Mouse (Mus musculus) right cerebral cortex, postnatal 14 days (tissue): ENCODE results near the gene Paip2b.
"Not testable (repeated sequence)": the region's sequence is repeated elsewhere in the genome, so short reads cannot be mapped to it uniquely, and the experiment has no call there.

Experiments used
- DNase-seq: peaks from one replicate; pipeline ENCODE4 v3.0.0; 2022

Gene Paip2b

DNA sequence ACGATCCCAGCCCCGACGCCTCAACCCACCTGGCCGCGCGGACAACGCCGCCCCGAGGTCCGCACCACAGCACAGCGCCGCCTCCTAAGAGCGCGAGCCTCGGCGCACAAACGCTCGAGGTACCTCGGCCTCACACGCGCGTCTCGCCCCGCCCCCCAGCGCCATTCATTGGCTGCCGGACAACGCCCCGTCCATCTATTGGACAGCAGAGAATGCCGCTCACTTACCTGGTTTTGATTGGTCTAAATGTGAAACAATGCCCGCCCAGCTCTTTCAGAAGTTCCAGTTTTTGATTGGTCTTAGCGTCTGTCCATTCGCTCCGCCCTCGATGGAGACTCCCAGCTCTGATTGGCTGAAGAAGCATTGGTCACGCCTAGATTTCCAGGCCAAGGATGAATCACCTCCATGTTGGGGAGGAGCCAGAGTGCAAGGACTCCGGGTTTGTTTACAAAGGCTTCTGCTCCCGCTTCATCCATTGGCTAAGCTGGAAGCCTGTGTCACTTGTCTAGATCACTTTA lies at the start of gene Paip2b:
TSS of gene Paip2b (minus strand) at position 136 of the 518 bp plus-strand sequence.
- peak; percentile 99 for DNase-seq

DNA sequence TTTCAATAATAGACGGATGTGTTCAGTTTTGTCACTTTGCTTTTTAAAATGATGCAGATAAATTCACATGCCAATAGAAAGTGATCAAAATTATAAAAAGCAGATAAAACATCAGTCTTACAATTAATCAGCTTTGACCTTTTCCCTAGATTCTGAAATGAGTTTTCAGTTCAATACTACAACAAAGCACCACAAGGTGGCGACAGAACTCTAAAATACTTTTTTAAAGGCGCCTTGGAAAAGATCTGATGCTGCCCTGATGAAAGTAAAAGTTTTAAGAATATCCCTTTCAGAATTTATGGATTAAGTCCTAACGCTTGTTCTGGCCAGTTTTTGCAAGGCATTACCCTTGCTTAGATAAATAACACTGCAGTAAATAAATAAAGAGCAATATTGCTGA lies 48.3 kb upstream of the Paip2b start:
- DNase-seq: peak; percentile 69

DNA sequence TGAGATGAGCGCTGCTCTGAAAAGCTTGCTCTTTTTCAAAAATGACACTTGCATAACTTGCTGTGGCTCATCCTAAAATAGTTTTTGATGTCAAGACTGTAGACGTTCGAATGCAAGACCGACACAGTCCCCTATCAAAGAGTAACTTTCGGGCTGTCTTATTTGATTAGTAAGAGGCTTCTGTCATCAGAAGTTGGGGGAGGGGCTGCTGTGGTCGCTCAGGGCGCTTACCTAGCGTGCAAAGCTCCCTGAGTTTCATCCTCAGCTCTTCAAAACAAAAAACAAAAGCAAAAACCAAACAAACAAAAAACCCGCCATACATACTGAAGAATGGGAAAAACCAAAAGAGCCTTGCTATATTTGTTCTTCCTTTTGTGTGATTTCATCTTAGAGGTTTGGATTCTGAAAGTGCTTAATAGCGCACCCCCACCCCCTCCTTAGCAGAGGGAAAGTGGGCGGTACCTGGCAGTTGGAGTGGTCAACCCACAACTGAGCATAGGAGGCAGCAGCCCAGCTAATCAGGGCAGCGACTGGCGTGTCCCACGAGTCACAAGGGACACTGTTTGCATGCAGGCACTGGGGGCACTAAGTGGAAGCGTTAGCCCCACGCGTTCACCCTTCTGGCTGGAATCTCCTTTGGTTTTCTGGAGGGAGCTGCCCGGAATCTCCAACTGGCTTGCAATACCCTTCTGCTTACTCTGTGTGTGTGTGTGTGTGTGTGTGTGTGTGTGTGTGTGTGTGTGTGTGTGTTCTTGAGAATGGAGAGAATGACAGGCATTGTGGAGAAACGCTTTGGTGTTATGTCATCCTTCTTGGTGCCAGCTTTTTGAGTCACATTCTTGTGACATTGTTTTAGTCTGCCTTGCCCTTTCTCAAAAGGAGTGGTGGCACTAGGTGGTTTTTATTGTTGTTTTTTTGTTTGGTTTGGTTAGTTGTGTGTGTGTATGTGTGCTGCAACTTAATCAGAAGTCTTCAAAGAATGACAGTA lies 36.4 kb upstream of the Paip2b start:
- peak; percentile 28 for DNase-seq

DNA sequence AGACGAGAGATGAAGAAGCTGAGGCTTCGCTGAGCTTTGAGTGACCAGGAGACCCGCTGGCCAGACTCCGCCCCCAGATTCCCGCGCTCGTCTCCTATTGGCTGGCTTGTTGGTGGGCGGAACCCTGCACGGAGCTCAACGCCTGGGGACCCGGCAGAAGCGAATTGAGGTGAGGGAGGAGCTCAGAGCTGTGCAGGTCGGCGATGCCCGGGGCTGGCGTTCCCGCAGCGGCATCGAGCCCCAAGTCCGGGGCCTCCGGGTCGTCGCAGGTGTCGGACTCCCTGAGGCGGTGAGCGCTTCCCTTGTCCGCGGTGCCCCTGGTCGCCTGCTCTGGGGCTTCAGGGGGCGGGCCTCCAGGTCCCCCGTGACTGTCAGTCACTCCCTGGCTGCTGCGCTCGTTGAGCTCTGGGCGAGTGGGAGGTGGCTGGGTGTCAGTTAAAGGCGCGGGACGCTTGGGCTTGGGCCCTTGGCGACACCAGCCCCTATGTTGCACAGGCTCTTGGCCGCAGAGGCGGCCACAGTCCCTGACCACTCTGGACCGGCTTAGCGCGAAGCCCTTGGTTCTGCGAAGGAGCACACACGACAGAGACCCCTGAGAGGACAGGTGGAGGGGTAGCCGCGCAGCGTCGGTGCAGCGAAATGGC lies 35.5 kb upstream of the Paip2b start, which contains the start of gene Zfp638:
TSS of gene Zfp638 (plus strand) at position 156 of the 644 bp plus-strand sequence.
- peak; percentile 89 for DNase-seq

DNA sequence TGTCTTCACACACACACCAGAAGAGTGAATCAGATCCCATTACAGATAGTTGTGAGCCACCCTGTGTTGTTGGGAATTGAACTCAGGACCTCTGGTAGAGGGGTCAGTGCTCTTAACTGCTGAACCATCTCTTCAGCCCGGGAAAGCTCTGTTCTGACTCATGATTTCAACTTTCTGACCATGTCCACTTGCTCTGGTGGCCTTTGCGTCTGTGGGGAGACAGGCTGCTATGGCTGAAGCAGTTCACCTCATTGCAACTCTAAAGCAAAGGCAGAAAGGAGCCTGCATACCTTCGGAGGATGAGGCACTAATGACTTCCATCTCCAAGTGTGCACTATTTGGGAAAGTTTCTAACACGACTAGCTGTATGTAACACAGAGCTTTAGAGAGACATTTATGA lies 34.9 kb upstream of the Paip2b start:
- no peak for DNase-seq

DNA sequence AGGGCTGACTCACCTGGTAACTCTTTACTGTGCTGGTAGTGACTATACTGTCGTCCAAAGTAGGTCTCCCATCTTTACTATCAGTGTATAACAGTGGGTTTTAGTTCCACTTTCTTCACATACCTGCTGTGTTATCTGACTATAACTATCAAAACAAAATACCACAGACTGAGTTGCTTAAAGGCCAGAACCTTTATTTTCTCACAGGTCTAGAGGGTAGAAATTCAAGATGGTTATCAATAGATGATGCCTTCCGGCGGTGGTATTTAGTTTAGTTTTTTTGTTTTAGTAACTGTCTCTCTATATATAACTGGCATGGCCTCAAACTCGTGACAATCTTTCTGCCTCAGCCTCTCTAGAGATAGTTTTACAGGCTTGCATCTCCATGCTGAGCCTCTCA lies 32.0 kb upstream of the Paip2b start:
- no peak for DNase-seq

DNA sequence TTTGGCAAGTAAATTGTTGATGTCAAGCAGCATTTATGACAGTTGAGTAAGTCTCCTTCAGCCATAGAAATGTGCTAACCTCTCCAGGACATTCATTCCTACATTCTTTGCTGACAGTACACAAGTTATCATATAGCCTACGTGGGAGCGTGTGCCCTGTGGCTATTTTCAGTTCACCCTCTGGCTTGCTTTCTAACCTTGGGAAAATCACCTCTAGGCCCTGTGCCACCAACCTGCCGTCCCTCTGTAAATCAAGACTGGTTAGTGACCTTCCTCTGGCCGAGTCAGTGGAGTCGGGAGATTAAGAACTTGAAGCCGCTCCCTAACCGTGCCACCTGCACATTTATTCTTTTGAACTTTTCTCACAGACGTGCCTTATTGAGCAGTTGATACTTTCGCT lies 28.5 kb upstream of the Paip2b start:
- no peak for DNase-seq

DNA sequence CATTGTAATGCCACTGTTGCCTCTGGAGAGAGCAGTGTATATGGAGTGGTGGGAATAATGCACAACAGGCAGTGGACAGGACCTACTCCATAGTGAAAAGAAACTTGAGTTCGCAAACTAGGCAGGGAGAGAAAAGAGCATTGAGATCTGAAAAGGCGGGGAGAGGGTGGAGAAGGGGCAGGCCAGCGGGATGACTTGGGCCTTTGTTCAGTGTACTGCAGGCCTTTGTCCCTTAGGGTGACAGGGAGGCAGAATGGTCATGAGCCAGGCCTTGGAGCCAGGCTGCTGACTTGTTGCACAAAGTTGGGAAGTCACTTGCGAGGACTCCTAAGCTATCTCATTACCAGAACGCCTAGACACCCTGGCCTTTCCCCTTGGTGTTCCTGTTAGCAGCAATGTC lies 25.9 kb upstream of the Paip2b start:
- DNase-seq: no peak

DNA sequence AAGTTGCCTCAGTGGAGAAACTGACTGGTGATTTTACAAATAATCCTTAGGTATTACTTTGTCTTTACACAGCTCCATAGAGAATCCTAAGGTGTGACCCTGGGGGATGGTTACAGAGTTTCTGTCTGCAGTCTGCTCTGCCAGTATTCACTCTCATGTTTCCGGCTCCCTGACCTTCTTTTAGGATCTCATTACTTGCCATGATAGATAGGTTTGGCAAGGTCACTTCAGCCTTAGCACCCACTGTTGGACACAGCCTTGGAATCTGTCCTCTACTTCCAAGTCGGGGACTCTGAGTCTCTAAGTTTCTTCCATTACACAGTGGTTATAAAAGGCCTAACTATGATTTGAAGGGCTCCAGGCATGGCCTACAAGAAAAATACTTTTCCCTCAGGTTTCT lies 17.9 kb upstream of the Paip2b start:
- no peak for DNase-seq

DNA sequence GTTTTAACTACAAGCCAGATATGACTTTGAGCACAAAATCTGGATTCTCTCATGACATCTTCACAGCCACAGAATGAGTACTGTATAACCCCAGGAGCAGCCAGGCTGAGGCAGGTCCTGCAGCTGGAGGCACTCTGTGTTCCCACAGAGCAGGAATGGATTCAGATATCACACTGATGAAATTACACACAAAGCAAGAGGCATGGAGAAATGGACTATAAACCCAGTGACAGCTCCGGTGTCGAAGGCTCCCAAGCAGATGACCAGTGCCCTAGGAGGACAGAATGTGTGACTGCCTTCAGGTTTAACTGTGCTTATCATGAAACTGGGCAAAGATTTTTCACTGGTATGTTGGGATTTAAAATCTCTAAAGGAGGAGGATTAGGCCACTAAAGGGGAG lies 14.6 kb upstream of the Paip2b start:
- DNase-seq: no peak

DNA sequence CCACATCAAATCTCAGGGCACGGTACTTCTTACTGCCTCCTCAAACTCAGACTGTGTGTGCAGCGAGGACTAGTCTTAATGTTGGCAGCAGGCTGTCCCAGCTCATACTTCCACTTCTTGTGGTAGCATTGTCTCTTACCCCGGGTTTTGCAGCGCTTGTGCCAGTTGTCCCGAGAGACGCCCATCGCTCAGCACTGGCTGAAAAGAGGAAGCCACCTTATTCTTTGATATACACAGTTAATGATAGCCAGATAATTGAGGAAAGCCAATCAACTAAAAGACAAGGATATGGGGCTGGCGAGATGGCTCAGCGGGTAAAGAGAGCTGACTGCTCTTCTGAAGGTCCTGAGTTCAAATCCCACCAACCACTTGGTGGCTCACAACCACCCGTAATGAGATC lies 13.4 kb upstream of the Paip2b start:
- DNase-seq: no peak

DNA sequence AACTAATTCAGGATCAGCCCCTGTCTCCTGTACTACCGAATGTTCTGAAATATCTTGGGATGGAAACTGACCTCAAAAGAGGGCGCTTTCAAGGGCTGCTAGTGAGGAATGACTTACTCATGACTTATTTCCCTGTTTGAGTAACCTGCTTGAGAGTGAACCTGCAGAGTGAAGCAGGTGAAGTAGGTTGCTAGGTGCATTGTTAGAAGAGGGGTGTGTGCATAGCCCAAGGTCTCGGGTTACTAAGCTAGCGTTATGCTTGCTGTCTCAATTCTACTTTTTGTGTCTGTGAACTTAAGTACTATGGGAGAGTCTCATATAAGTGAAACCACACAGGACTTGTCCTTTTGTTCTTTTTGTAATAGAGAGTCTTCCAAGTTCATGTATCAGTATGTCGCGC lies 8.5 kb upstream of the Paip2b start:
- DNase-seq: no peak

DNA sequence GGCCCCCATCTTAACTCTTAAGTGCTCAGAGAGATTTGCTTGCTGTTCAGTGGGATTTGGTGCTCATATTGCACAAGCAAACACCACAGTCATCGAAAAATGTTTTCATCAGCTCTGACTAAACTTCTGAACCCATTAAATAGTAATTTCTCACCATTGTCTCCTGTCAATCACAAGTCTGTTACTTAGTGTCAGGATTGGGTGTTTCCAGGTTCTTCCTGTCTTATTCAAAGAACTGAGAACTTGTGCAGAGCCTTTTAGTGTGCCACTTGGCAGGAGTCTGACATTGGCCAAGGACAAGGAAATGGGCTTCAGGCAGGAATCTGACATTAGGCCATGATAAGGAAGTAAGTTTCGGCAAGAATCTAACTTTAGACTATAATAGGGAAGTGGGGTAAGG lies 6.5 kb upstream of the Paip2b start:
- DNase-seq: no peak

DNA sequence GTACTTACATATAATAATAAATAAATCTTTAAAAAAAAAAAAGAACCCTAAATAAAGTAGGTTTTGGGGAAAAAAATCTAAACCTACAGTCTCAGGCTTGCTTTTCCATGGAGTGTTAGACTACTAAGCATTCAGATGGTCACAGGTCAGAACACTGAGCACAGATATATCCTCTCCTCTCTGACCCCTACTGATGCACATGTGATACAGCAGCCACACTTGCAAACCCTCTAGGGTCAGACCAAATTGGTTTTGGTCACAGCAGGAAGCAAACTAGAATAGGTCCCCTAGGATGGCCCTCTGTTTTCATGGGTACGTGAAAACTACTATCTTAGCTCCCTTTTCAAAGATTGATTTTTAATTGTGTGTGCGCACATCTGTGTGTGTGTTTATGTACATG lies 5.3 kb upstream of the Paip2b start:
- DNase-seq: no peak

DNA sequence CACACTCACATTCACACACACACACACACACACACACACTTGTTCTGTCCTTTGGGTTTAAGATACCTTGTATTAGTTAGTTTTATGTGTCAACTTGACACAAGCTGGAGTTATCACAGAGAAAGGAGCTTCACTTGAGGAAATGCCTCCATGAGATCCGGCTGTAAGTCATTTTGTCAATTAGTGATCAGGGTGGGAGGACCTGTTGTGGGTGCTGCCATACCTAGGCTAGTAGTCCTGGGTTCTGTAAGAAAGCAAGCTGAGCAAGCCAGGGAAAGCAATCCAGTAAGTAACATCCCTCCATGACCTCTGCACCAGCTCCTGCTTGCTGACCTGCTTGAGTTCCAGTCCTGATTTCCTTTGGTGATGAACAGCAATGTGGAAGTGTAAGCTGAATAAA lies 852 bp upstream of the Paip2b start:
- DNase-seq: not testable (repeated sequence)

DNA sequence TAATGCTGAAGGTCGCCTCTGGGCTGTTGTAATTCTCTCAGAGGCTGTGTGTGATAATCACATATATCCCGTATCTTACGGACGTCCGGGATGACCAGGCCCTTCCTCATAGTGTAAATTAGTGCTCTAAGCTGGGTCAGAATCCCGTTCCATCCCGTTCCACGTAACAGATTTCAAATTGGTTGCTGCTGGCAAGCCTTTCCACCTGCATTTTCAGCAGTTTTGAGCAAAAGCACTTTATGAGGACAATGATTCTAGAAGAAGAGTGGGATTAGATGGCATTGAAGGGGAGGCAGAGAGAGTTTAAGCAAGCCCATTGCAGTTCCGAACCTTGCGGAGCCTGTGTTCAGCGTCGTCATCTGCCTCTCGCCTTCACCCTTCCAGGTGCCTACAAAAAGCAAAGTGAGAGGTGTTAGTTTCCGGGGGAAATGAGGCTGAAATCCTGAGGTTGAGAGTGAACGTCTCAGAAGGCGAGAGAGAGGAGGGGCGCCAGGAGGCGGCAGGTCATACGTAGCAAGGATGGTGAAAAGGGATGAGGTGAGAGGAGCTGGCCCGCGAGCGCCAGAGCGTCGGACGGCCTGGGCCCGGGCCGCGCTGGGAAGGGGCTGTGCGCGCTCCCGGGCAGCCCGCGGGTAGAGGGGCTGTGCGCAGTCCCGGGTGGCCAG lies 468 bp downstream of the Paip2b start:
- DNase-seq: no peak

DNA sequence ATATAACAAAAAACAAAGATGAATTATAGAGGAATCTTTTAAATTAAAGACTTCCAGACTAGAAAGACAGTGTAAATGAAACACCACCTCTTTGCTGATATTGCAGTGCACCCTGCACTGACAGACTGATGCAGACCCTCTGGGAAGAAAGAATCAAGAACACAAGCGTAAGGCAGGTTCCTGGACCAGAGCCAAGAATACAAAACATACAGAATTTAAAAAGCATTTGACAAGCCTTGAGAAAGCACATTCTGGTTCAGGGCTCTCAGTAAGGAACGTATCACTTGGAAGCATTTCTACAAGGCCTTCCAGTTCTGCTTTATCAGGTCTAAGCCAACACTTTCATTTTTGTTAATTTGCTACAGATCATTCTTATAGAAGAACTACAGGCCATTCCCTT lies 9.7 kb downstream of the Paip2b start:
- DNase-seq: no peak

DNA sequence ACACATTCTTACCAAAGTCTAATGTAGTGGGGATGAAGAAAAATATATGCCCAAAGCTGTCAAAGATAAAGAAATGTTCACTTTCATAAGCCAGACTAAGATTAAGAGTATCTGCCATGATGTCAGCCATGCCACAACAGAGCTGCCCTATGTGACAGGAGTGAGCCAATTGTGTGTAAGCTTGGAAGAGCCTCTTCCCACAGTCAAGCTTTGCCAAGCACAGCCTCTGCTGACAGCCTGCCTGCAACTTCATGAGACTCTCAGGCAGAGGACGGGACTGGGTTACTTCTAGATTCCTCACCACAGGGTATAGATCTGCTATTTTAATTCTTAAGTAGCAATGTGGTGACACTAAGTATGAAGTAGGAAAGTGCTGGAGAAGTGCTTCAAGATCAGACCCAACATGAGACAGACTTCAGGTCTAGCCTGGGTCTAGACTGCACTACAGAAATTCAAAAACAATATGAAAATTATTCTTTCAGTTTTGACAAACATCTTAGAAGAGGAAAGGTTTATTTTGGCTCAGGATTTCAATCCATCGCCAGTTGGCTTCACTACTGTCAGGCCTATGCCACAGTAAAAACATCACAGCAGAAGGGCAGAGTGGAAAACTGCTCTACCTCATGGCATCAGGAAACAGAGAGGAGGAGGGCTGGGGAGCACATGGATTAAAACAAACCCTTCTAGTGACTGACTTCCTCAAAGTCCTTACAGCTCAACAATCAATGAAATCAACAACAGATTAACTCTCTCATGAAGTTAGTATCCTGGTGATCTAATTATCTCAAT lies 10.6 kb downstream of the Paip2b start:
- DNase-seq: no peak

DNA sequence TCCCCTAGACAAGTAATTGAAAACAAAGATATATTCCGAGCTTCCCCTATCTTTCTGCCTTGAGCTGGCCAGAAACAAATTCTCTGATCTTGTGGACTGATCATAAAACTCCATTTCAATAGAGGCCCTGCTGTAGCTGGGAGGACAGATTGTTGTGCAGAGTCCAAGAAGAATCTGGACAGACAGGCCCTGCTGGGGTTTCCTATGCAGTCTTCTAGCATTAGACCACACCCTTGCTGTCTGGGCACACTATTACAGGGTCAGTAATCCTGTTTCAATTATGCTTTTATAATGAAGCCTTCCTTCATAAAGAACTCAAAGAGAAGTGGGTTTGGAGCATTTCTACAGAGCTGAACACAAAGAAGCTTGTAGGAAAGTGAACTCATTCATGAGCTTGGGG lies 12.5 kb downstream of the Paip2b start:
- DNase-seq: no peak

DNA sequence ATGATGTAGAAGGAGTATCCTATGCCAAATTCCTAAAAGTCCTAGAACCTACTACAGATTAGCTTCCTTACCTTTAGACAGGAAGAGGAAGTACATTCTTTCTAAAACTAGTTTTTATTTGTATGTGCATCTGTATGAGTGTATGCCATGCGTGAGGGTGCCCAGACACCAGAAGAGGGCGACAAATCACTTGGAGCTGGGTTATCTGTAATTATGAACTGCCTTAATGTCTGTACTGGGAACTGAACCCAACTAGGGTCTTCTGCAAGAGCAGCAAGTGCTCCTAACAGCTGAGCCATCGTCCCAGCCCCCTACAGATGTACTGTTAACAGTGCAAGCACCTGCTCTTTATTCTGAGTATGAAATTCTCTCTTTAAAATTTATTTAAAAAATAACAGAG lies 15.7 kb downstream of the Paip2b start:
- DNase-seq: no peak

DNA sequence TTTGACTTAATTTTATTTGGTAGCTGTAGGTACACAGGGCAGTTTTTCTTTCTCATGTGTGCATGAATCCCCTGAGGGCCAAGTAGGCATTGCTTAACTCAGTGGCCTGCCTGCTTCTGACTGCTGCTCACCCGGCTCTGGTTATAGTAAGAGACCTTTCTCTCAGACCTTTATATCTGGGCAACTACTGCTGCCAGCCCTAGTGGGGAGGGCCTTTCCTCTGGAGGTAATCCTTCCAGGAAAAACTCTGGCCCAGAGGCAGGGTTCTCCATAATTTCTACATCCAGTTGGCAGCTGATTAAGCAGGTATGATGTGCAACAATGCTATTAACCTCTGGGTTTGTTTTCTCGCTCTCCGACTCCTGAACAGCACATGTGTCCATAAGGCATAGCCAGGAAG lies 28.7 kb downstream of the Paip2b start:
- no peak for DNase-seq

DNA sequence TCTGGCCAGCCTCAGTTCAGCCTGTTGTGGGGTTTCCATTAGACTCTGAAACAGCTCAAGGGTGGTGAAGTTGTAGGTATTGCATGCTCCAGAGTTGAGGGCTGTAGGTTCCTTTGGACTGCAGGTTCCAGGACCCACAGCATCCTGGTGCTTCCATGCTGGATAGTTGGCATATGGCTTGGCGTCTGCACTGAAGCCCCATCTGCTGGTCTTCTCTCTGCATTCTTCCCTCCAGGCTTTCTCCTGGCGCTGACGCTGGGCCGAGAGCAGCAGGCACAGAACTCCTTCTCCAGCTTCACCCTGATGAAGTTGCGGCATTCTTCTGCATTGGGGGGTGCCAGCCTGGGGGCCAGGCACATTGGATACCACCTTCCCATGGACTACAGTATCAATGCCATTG lies 29.5 kb downstream of the Paip2b start:
- DNase-seq: peak; percentile 25

DNA sequence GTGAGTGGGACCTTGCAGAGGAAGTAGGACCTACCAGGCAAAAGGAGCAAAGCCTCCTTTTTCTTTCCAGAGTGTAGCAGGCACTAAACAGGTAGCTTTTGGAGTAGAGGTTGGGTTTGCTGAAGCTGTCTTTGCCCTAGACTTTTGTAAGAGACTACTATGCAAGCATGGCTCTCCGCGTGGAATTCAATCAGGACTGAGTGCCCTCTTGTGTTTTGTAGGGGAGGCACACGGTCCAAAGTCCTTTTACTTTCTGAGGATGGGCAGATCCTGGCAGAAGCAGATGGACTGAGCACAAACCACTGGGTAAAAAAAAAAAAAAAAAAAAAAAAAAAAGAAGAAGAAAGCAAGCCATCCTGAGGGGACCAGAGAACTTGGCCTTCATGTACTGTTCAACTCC lies 34.9 kb downstream of the Paip2b start:
- no peak for DNase-seq
